Mouse (Mus musculus) megakaryocyte, embryonic 14.5 days (primary cell): ENCODE measurements around the gene Zfp706. TPM values are rescaled to one million over a fixed set of nuclear protein-coding genes. Genes with fewer than 3 reads are reported as not detected.

Experiments used
- H3K27me3 ChIP-seq: replicated peaks from 2 replicates; pipeline ENCODE3; 2012; ENCODE audit warnings: inconsistent platforms
- H3K36me3 ChIP-seq: replicated peaks from 2 replicates; pipeline ENCODE3; 2012; ENCODE audit warnings: low read length, inconsistent platforms, mixed read lengths
- H3K4me1 ChIP-seq: 2 replicates; pipeline ENCODE4 v1.6.1; 2012; ENCODE audit warnings: inconsistent platforms
- H3K4me3 ChIP-seq: replicated peaks from 2 replicates; pipeline ENCODE3; 2012; ENCODE audit warnings: moderate library complexity, mild to moderate bottlenecking, inconsistent platforms
- H3K9me3 ChIP-seq: 2 replicates; pipeline ENCODE4 v1.6.1; 2012; ENCODE audit warnings: inconsistent platforms
- FLI1 ChIP-seq: IDR thresholded peaks from 2 replicates; pipeline ENCODE4 v1.6.1; 2012; ENCODE audit warnings: low read length, inconsistent platforms, mixed read lengths
- GATA1 ChIP-seq: IDR thresholded peaks from 3 replicates; pipeline ENCODE4 v1.6.1; 2012; ENCODE audit warnings: mixed read lengths, low read length, inconsistent platforms, borderline replicate concordance
- polyA plus RNA-seq: library from polyadenylated mRNA; stranded (reverse); fragments of >175 nt; gene quantifications from 2 replicates; pipeline ENCODE4 v1.2.3, GENCODE M21; 2012; ENCODE audit warnings: low replicate concordance; ENCODE audit not compliant: insufficient read depth

Zfp706 gene
- polyA plus RNA-seq, 1 experiment = 24.7 TPM

DNA sequence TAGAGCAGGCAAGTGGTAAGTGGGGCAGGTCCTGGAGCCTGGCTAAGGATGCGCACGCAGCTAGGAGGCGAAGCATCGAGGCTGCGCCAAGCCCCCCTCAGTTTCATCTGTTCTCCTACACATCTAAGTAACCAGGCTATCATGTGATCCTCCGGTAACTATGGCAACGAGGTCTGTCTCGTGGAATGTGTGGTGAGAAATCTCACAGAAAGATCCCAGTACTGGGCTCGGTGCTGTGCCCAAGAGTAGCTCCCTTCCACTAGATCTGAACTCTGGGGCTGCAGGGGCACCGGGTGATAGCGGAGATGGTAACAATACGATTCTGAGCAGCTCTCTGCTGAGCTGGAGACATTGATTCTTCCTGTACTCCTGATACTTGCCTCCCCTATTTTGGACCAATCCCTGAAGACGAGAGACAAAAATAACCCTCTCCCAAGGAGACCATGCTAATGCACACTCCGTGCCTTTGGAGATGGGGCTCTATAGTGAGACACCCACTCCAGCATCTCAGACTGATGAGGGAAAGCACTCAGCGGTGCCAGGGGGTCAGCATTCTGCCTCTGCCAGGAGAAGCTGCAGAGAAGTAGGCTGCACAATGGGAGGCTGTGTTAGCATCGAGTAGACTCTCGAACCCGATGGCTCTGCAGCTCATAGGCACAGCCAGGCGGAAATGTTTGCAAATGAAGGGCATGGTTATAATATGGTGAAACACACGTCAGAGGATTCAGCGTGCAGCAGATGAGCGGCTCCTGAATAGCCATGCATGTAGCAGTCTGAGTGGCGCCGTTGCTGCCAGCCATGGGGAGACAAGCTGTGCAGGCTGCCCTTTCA is 40.0 kb downstream of the Zfp706 start:
- H3K27me3 ChIP-seq = peaks cover 18% of the 10 kb centered on the region
- TF ChIP-seq FLI1 = no peak
- no peak for TF ChIP-seq GATA1
- H3K9me3 ChIP-seq = peaks cover 21% of the 10 kb centered on the region

DNA sequence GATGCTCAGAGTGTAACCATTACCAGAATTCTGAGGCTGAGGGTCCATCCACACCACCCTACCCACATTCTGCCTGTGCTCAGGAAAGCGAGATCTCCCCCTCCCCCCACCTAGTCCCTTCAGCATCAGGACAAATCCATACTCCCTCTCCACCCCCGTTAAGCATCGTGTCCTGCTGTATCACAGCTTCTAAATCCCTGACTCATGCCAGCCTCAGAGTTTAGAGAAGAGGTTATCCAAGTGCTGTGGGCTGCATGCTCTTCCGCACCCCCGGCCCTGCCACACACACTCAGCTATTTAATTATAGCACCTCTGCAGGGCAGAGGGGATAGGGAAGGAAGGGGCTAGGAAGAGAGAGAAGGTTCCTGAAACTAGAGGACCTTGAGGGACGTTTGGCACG is 40.6 kb downstream of the Zfp706 start:
- Histone ChIP-seq H3K4me1 (peaks cover 71% of the 10 kb centered on the region), H3K4me3 (peak overlapping the region; percentile 83), H3K9me3 (peaks cover 21% of the 10 kb centered on the region), H3K27me3 (peaks cover 18% of the 10 kb centered on the region), H3K36me3 (peaks cover 16% of the 10 kb centered on the region)
- no peak for TF ChIP-seq GATA1
- no peak for TF ChIP-seq FLI1

More for the DNA sequence above, 40.0 kb downstream of the Zfp706 start:
- Histone ChIP-seq H3K4me1 (peaks cover 72% of the 10 kb centered on the region), H3K4me3 (peak overlapping the region; percentile 83), H3K36me3 (peaks cover 16% of the 10 kb centered on the region)

DNA sequence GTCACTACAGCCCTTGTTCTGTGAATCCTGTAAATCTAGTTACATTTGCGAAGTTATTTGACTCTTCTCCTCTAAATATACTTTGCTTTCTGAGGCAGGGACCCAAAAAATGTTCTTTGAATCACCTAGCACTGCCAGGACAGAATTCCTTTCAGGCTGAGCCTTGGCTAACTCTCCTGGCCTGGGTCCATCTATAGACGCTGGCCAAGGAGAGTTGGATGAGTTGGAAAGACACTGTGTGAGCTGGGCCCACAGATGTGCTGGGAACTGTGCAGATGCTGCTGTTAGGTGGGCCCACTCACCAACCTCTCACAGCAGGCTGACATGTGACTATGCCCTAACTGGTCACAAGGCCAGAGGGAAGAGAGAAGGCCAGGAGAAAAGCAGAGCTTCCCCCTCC is 41.1 kb downstream of the Zfp706 start:
- Histone ChIP-seq H3K27me3 (peaks cover 18% of the 10 kb centered on the region), H3K4me1 (peaks cover 76% of the 10 kb centered on the region), H3K4me3 (peak overlapping the region; percentile 21), H3K36me3 (peaks cover 16% of the 10 kb centered on the region), H3K9me3 (peaks cover 21% of the 10 kb centered on the region)
- TF ChIP-seq GATA1 = no peak
- no peak for TF ChIP-seq FLI1

DNA sequence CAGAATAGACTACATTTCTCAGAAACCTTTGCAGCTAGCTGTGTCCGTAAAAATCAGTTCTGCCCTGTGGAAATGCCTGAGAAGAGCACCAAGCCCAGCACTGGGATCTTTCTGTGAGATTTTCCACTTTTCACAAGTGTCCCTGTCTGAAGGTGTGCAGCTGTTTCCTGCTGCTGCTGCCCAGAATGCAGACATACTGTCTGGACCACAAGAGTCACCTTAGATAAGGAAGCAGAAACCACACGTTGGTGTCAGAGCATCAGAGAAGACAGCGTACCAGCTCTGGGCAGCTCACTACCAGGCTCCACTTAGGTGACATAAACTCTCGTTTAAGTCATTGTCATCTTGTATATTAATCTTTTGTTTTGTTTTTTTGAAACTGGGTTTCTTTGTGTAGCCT is 41.8 kb downstream of the Zfp706 start:
- no peak for TF ChIP-seq GATA1
- TF ChIP-seq FLI1 = no peak
- Histone ChIP-seq H3K36me3 (peaks cover 13% of the 10 kb centered on the region), H3K27me3 (peaks cover 18% of the 10 kb centered on the region), H3K4me3 (no peak overlapping the region), H3K9me3 (peaks cover 21% of the 10 kb centered on the region), H3K4me1 (peaks cover 83% of the 10 kb centered on the region)

DNA sequence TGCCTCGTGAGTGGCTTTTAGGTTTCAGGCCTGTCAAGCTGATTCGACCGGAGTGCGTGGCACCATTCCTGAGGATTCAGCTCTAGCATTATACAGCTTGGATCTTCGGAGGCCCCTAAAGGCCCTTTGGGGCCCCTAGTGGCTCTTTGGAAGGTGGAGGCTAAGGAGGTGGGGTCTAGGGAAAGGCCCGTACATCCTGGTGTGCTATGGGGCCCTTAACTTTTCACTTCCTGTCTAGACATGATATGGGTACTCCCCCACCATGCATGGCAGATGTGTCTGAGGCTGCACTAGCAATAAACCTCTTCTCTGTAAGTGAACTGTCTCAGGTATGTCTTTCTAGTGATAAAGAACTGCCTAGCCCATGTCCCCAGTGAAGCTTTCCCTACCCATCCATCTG is 44.6 kb downstream of the Zfp706 start:
- Histone ChIP-seq H3K4me1 (peaks cover 93% of the 10 kb centered on the region), H3K36me3 (peaks cover 13% of the 10 kb centered on the region), H3K4me3 (no peak overlapping the region), H3K9me3 (peaks cover 15% of the 10 kb centered on the region), H3K27me3 (peaks cover 10% of the 10 kb centered on the region)
- no peak for TF ChIP-seq FLI1
- TF ChIP-seq GATA1 = no peak

DNA sequence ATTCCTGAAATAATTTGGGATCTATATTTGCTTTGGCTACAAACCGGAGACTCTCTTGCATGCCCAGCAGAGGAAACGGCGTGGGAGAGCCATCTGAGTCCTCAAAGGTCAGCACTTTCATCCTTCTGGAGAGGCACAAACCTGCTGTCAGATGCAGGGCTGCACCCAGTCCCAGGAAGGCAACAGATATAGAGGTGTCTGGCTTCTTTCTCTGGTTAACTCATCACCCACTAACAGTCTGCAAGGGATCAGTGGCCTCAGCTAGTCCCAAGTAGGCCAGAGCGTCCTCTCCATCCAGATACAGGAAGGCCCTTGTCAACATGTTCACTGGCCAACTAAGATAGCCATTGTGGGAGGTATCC is 46.7 kb downstream of the Zfp706 start:
- Histone ChIP-seq H3K4me3 (no peak overlapping the region), H3K27me3 (no peaks in the 10 kb centered on the region), H3K36me3 (peaks cover 22% of the 10 kb centered on the region), H3K4me1 (peaks cover 88% of the 10 kb centered on the region), H3K9me3 (peaks cover 20% of the 10 kb centered on the region)
- TF ChIP-seq FLI1 = no peak
- no peak for TF ChIP-seq GATA1

DNA sequence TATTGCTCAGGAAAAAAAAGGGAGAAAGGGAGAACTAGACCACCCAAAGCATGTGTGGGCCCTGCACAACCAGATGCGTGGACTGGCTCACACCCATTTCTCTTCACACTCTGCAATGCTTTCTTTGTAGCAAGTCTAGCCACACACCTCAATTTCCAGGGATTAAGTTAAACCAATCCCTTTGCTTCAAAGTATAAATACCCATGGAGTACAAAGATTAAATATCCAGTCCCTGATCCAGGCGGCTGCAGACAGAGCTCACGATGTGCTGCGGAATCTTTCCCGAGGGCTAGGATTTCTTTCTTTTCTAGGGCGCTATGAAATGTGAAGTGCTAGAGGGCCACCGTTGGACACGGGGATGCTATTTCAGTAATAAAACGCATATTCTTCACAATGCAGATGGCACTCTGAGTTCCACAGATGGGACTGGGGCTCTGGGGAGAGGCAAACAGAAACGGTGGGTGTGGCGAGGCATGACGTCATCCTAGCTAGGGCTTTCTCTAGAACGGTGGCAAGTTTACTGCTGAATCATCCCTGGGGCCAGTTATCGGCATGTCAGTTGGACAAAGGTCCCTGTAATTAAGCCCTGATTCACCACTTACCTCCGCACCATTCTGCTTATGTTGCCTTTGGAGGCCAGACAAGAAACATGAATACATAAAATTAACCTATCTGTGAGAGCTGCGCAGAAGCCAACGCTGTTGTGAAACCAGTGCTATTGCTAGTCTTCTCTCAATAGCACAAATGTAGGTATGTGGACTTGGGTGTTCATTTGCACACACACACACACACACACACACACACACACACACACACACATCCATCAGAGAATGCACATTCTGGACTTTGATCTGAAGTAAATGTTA is 47.3 kb downstream of the Zfp706 start:
- Histone ChIP-seq H3K9me3 (peaks cover 20% of the 10 kb centered on the region), H3K27me3 (peaks cover 2% of the 10 kb centered on the region), H3K36me3 (peaks cover 21% of the 10 kb centered on the region), H3K4me1 (peaks cover 88% of the 10 kb centered on the region), H3K4me3 (peak overlapping the region; percentile 25)
- no peak for TF ChIP-seq GATA1
- no peak for TF ChIP-seq FLI1

DNA sequence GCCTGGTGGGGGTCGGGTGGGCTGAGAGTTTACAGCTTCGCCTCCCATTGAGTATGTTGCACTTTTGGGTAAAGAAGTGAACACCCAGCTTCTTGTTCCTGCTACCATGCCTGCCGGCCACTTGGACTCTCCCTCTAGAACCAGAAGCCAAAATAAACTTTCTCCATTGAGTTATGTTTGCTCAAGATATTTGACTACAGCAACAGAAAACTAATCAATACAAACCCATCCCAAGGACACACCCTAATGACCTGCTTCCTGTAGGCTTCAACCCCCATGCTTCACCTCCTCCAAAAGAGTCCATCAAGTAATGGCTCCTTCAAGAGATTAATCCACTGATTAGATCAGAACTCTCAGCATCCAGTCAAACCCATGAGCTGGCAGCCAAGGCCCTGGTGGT is 51.4 kb downstream of the Zfp706 start:
- no peak overlapping the region for H3K4me3 ChIP-seq
- H3K36me3 ChIP-seq = peaks cover 11% of the 10 kb centered on the region
- peaks cover 5% of the 10 kb centered on the region for H3K9me3 ChIP-seq
- peaks cover 64% of the 10 kb centered on the region for H3K4me1 ChIP-seq
- TF ChIP-seq GATA1 (no peak), FLI1 (no peak)
- peaks cover 12% of the 10 kb centered on the region for H3K27me3 ChIP-seq

DNA sequence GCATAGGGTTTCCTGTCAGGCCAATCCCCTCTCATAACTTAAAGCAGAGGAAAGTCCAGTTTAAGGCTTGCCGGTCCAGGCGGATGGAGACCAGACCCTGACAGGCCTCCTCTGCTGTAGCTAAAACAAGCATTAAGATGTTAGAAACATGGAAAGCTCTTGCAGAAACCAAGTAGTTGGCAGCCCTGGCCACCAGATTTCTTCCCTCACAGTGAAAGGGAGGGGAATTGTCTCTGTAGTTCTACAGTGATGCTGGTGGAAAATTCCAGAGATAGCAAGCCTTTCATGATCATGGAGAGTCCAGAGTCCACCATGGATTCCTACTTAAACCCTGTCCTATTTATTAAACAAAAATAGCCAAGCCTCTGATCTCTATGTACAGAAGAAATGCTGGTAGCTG is 57.3 kb downstream of the Zfp706 start:
- H3K4me3 ChIP-seq = peak overlapping the region; percentile 1
- H3K27me3 ChIP-seq = peaks cover 12% of the 10 kb centered on the region
- H3K9me3 ChIP-seq = no peaks in the 10 kb centered on the region
- H3K36me3 ChIP-seq = peaks cover 24% of the 10 kb centered on the region
- H3K4me1 ChIP-seq = peaks cover 43% of the 10 kb centered on the region
- TF ChIP-seq GATA1 (no peak), FLI1 (no peak)

DNA sequence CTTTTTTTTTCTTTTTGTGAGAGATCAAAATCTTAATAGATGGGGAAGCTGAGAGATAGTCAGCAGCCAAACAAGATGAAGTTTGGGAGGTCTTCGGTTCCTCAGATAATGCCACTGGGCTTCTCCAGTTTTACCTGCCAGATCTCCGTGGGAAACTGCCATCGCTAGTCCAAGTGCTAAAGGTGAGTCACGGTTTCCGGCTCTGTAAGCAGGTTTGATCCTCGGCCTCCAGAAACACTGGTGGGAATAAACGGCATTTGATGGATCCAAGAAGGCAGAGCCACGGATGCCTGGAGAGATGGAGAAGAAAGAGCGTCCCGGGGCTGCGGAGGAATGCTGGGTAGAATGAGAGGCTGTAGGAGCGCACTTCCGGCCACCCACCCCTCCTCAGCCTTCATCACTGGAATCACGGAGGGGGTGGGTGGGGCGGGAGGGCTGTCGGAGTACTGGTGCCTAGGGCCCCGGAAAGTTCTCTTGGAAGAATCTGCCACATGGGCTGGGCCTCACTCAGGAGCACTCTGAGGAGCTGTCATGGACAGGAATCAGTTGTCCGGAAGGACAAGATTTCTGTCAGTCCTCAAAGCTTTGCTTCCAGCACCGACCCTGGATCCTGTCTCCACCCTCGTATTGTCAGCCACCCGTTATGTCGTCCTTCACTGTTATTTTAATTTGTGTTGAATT is 58.6 kb downstream of the Zfp706 start:
- Histone ChIP-seq H3K27me3 (peaks cover 7% of the 10 kb centered on the region), H3K36me3 (peaks cover 27% of the 10 kb centered on the region), H3K4me3 (no peak overlapping the region), H3K9me3 (no peaks in the 10 kb centered on the region), H3K4me1 (peaks cover 35% of the 10 kb centered on the region)
- TF ChIP-seq FLI1 (no peak), GATA1 (no peak)
